Mouse (Mus musculus) layer of hippocampus, postnatal 14 days (tissue): Measurements from ENCODE around the gene Atf1. TPM values are rescaled to one million over a fixed set of nuclear protein-coding genes. Genes with fewer than 3 reads are reported as not detected.
A peak's percentile ranks its signal among the peaks of the same experiment; 100 is the strongest.
"Not testable (repeated sequence)": the region's sequence is repeated elsewhere in the genome, so short reads cannot be mapped to it uniquely, and the experiment has no call there.

Source experiments
- DNase-seq, 2 experiments: peaks; one replicate each; pipeline ENCODE4 v3.0.0; 2021 to 2022; ENCODE audit warnings: low spot score in 2 of 2, mixed read lengths in 1 of 2
- total RNA-seq, 2 experiments: library from RNA; stranded (reverse); gene quantifications; 2 replicates each; pipeline ENCODE4 v1.2.3; 2021

Gene Atf1
- total RNA-seq, 2 experiments from 2014 or later = 15.1 to 16.3 TPM

DNA sequence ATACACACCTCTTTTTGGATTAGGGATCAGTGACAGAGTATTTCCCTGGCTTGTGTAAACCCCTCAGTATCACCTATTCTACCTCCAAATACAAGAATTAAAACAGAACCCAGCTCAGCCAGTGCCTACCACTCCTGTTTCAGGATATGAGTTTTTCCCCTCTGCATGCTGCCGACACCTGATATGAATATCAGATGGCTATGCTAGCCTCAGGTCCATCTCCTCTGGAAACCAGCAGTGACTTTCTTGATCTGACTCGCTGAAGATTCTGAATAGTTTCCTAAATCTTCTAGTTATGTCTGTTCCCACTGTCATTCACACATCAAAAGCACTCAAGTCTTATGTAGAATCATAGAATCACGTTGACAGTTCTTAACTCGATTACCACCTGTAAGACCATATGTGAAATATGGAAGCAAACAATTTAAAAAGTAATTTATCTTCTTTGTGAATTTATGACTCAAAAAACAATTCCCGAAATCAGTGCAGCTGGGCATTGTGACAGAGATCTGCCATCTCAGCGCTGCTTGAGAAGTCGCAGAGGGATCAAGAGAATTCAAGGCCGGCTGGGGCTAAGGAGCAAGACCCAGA lies 75.9 kb downstream of the Atf1 start:
- DNase-seq = no peak

DNA sequence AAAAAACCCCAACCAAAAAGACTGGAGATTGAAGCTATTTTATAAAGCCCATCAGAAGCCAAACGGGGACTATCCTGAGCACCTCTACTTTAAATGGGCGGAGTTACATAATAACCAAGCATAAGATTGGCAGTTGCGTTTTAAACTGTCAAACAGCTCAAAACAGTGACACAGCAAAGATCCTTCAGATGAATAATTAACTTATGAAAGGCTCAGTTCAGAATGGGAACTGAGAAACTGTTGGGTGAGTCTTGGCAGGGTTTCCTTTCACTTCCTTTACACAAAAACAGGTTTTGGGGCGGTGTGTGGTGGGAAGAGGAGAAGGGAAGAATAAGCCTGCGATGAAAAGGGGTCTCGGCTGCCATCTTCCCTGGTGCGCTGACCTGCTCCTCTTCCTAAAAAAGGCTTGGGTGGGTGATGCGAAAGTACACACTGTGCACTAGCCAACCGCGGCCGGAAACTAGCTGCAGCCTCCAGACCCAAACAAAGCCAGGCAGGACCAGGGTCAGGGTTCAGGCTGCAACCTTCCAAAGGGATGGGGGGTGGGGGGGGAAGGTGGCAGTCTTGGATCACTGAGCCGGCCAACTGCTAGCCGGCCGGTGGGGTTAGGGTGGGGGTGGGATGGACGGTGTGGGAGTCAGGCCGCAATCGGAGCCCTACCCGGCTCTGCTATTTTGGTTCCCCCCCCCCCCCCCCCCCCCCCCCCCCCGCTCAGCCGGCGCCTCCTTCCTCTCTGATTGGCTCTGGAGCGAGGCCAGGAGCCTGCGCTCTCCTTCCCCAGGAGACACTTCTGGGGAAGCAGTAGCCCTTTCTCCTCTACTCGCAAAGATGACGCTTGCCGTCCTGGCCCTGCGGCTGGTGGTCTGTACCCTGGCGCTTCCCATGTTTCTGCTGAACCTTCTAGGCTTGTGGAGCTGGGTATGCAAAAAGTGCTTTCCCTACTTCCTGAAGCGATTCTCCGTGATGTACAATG lies 76.7 kb downstream of the Atf1 start, which contains the start of gene Mettl7a1:
Gene Mettl7a1 (plus strand): TSS at position 122 of the 973 bp plus-strand sequence.
- DNase-seq = peak; percentile 82 to 87

DNA sequence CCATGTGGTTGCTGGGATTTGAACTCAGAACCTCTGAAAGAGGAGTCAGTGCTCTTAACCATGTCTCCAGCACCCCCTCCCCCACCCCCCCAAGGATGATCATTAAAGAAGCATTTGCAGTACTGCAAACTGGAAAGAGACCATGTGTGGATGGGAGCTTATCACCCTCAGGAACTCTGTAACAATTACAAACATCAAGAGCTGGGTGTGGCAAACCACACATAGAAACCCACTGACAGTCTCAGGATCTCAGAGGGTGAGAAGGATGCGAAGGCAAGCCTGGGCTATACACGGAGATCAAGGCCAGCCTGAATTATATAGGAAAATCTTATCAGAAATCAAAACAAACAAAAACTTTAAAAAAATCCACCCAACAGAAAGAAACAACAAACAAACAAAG lies 78.6 kb downstream of the Atf1 start:
- DNase-seq = no peak

- not testable (repeated sequence) for DNase-seq
Observed at GRCm38 (mm10) chr15:100307438-100308096, 79.9 kb downstream of the Atf1 start.

Other genes with a start within 250 kb of the Atf1 start
- gene Dip2b, start 189.2 kb upstream of the Atf1 start, total RNA-seq = 10 to 100 TPM; 53.8 to 54.2 TPM
- not detected for gene Tmprss12, start 53.0 kb downstream of the Atf1 start, total RNA-seq
- 10 to 100 TPM; 22.3 to 26.8 TPM for gene Mettl7a1, start 76.3 kb downstream of the Atf1 start, total RNA-seq
- gene Mettl7a3, start 107.1 kb downstream of the Atf1 start, total RNA-seq = not detected
- not detected for gene Methig1, start 125.3 kb downstream of the Atf1 start, total RNA-seq
- gene Mettl7a2, start 125.4 kb downstream of the Atf1 start, total RNA-seq = under 1 TPM; 0.37 to 0.55 TPM
- gene Higd1c, start 136.7 kb downstream of the Atf1 start, total RNA-seq = not detected
- gene Gm5475, start 194.3 kb downstream of the Atf1 start, total RNA-seq = not detected
- 10 to 100 TPM; 61.4 to 65.1 TPM for gene Slc11a2, start 197.3 kb downstream of the Atf1 start, total RNA-seq
- gene Letmd1, start 241.2 kb downstream of the Atf1 start, total RNA-seq = 10 to 100 TPM; 61.1 to 66.6 TPM